18 mouse cellular contexts compared by ENCODE assay signal in genomic region chr14:25083847-25084246, GRCm38 (mm10).
DNase-seq lines count a peak whose midpoint lies in the region; TF ChIP-seq lines count a peak whose summit lies in the region.
"Had no signal": no experiment of that assay in that cellular context is flagged by ENCODE, and none has a peak within 500 bp of the region (broad histone marks: within the 10 kb centered on the region; RNA-seq: fewer than 3 reads in every experiment).

No protein-coding gene starts in this region.

- no peaks in the 10 kb centered on the region for H3K27me3 ChIP-seq in C2C12 (ENCODE audit: control insufficient read depth, insufficient read depth, insufficient read length)
- H3K27me3 ChIP-seq: embryonic facial prominence, embryonic 13.5 days; forebrain, embryonic 13.5 days; heart, embryonic 15.5 days; hindbrain, embryonic 13.5 days had no signal

- no peaks in the 10 kb centered on the region for H3K79me3 ChIP-seq in C2C12 (ENCODE audit: low read depth)

- no peaks in the 10 kb centered on the region for H3K36me3 ChIP-seq in C2C12 (ENCODE audit: control insufficient read depth, insufficient read depth)
- H3K36me3 ChIP-seq: embryonic facial prominence, embryonic 13.5 days; G1E; heart, embryonic 15.5 days; hindbrain, embryonic 13.5 days had no signal

- TF ChIP-seq CTCF in C2C12 (IDR thresholded peaks at IDR 0.05; ENCODE audit: control insufficient read depth, insufficient read depth, insufficient read length): no peak

- DNase-seq in lung, postnatal 10 days: peak; percentile 15
- DNase-seq in lung, postnatal 14 days: no peak
- peak; percentile 22 for DNase-seq in 3T3-L1 (ENCODE audit: low read depth, low spot score)
- DNase-seq in brain, adult 2 months (ENCODE audit: low read depth, low spot score): peak; percentile 17
- DNase-seq in layer of hippocampus, postnatal 10 days (ENCODE audit: low spot score in 2 of 2): no peak
- DNase-seq in kidney, adult 8-10 months: no peak
- DNase-seq: cerebellum, adult 11-12 months; cerebellum, adult 9-10 months; cerebellum, postnatal 25 days; gastrocnemius, adult 2 months; heart, postnatal 14 days; kidney, adult 11 months had no signal

- no peak overlapping the region for H3ac ChIP-seq in C2C12 (ENCODE audit: control insufficient read depth, insufficient read length, low read depth)

- H3K4me3 ChIP-seq in C2C12 (ENCODE audit: insufficient read depth, poor library complexity, severe bottlenecking): no peak overlapping the region
- H3K4me3 ChIP-seq: embryonic facial prominence, embryonic 13.5 days; forebrain, embryonic 13.5 days; gastrocnemius, adult 2 months; heart, embryonic 15.5 days; hindbrain, embryonic 13.5 days had no signal

- no peaks in the 10 kb centered on the region for H3K79me2 ChIP-seq in C2C12 (ENCODE audit: control insufficient read depth, insufficient read depth)

TF ChIP-seq in C2C12, 6 proteins besides CTCF, POLR2A, EP300 and RAD21:
- TF ChIP-seq MYOG (IDR thresholded peaks at IDR 0.05; ENCODE audit: control insufficient read depth, extremely low read depth, insufficient read length): no peak
- TF ChIP-seq MAX (IDR thresholded peaks at IDR 0.05): no peak
- peak; percentile 61 for TF ChIP-seq FOSL1 (IDR thresholded peaks at IDR 0.05; ENCODE audit: insufficient read depth, low read length, poor library complexity, severe bottlenecking)
- peak; percentile 99 for TF ChIP-seq MYOD1 (IDR thresholded peaks at IDR 0.05; ENCODE audit: control insufficient read depth, insufficient read length, low read depth)

Comparison
In these comparisons a context has a peak if more than half of its experiments do, and no peak if none do; other contexts are left out.
1. DNase-seq: peak in lung, postnatal 10 days (single experiment), 3T3-L1 (single experiment) and brain, adult 2 months (single experiment); none in lung, postnatal 14 days (single experiment), layer of hippocampus, postnatal 10 days (0 of 2) and kidney, adult 8-10 months (0 of 2).